Mouse (Mus musculus): ENCODE measurements around the gene Hnmt.

DNA sequence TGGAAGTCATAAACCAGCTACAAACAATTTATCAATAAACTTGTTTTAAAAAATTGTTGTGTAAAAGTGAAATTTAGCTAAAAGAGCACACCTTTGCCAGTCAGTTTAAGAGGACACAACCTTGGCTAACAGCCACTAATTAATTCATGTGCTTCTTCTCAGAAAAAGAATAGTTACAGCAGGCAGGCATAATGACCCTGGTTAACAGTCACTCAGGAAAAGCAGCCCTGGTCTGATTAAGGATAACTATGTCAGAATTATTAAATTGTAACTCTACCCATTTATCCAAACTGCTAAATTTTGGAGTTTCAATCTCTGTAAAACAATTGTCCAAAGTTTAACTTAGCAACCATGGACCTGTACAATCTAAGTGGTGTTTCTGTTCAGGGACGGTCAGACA is 8.7 kb downstream of the Hnmt start:
- TF ChIP-seq CTCF (IDR thresholded peaks at IDR 0.05; ENCODE audit: extremely low read depth, insufficient read depth, insufficient read length, insufficient replicate concordance), result no peak
- no peak for TF ChIP-seq POLR2A (IDR thresholded peaks at IDR 0.05; ENCODE audit: low read depth, low read length)

Data from spleen, adult 2 months (tissue).